In genomic region chr16:34834477-34834876, GRCm38 (mm10) we compare ENCODE assay signal across 21 mouse cellular contexts.
DNase-seq lines count a peak whose midpoint lies in the region; ATAC-seq and TF ChIP-seq lines count a peak whose summit lies in the region.
"Had no signal": no experiment of that assay in that cellular context is flagged by ENCODE, and none has a peak within 500 bp of the region (broad histone marks: within the 10 kb centered on the region; RNA-seq: fewer than 3 reads in every experiment).

No protein-coding gene starts in this region.

- no peaks in the 10 kb centered on the region for H3K9me3 ChIP-seq in lung, postnatal 0 days (ENCODE audit: low read length)
- H3K9me3 ChIP-seq in limb, embryonic 14.5 days (ENCODE audit: control insufficient read depth, low read length), result no peaks in the 10 kb centered on the region
- H3K9me3 ChIP-seq: forebrain, embryonic 12.5 days; forebrain, embryonic 15.5 days; G1E; hindbrain, embryonic 12.5 days; hindbrain, embryonic 15.5 days had no signal

- no peak overlapping the region for H3K4me2 ChIP-seq in lung, postnatal 0 days (replicated peaks; ENCODE audit: low read depth, low read length)
- H3K4me2 ChIP-seq in limb, embryonic 14.5 days (replicated peaks; ENCODE audit: low read depth, low read length, severe bottlenecking), result no peak overlapping the region
- H3K4me2 ChIP-seq: forebrain, embryonic 12.5 days; forebrain, embryonic 15.5 days; heart, embryonic 11.5 days; hindbrain, embryonic 12.5 days; hindbrain, embryonic 15.5 days had no signal

- peak overlapping the region; percentile 16; the same call in 1 of the 2 replicates for H3K27ac ChIP-seq in gastrocnemius, adult 2 months
- H3K27ac ChIP-seq in lung, postnatal 0 days (ENCODE audit: low read length), result no peak overlapping the region
- H3K27ac ChIP-seq in limb, embryonic 14.5 days (replicated peaks; ENCODE audit: low read depth, low read length), result peak overlapping the region; percentile 48; the same call in 1 of the 2 replicates
- H3K27ac ChIP-seq: forebrain, embryonic 12.5 days; forebrain, embryonic 15.5 days; hindbrain, embryonic 12.5 days; hindbrain, embryonic 15.5 days had no signal

- peak; percentile 38; the same call in 1 of the 2 replicates for ATAC-seq in lung, postnatal 0 days
- peak; percentile 84 for ATAC-seq in limb, embryonic 14.5 days (ENCODE audit: low FRiP score, low read depth)
- ATAC-seq: forebrain, embryonic 15.5 days; Patski had no signal

- TF ChIP-seq EP300 in lung, postnatal 0 days (IDR thresholded peaks at IDR 0.05), result no peak

- H3K9ac ChIP-seq in lung, postnatal 0 days (replicated peaks; ENCODE audit: low read depth), result no peak overlapping the region
- H3K9ac ChIP-seq in limb, embryonic 14.5 days (ENCODE audit: low read depth, low read length, severe bottlenecking), result no peak overlapping the region
- H3K9ac ChIP-seq: forebrain, embryonic 12.5 days; forebrain, embryonic 15.5 days; hindbrain, embryonic 12.5 days; hindbrain, embryonic 15.5 days had no signal

- 42% methylated on average over 1 of the region's 1 CpGs for WGBS in lung, postnatal 0 days
- 14% methylated on average over 1 of the region's 1 CpGs for WGBS in limb, embryonic 14.5 days

- H3K27me3 ChIP-seq in lung, postnatal 0 days (replicated peaks; ENCODE audit: insufficient read depth, low read length), result no peaks in the 10 kb centered on the region
- H3K27me3 ChIP-seq in limb, embryonic 14.5 days (ENCODE audit: control insufficient read depth, insufficient read depth, low read length), result no peaks in the 10 kb centered on the region
- H3K27me3 ChIP-seq: forebrain, embryonic 12.5 days; forebrain, embryonic 15.5 days; hindbrain, embryonic 12.5 days; hindbrain, embryonic 15.5 days; Patski had no signal

- H3K36me3 ChIP-seq in lung, postnatal 0 days (ENCODE audit: insufficient read depth, low read length), result no peaks in the 10 kb centered on the region
- H3K36me3 ChIP-seq in limb, embryonic 14.5 days (ENCODE audit: control insufficient read depth, insufficient read depth, low read length), result no peaks in the 10 kb centered on the region
- H3K36me3 ChIP-seq: forebrain, embryonic 12.5 days; forebrain, embryonic 15.5 days; G1E; hindbrain, embryonic 12.5 days; hindbrain, embryonic 15.5 days had no signal

- no peak for DNase-seq in gastrocnemius, adult 2 months
- DNase-seq in gastrocnemius, adult 8-10 months (ENCODE audit: low spot score in 2 of 2), result no peak
- no peak for DNase-seq in lung, postnatal 0 days (ENCODE audit: low spot score)
- no peak for DNase-seq in lung, postnatal 14 days
- peak; percentile 64 for DNase-seq in limb, embryonic 14.5 days (ENCODE audit: low spot score)
- no peak for DNase-seq in embryo, embryonic 9.5 days (ENCODE audit: extremely low spot score)
- no peak for DNase-seq in urinary bladder, postnatal 4 days (ENCODE audit: low spot score in 2 of 2)
- DNase-seq: adrenal gland, postnatal 10 days; adrenal gland, postnatal 36 days; B cell, adult 2 months; cerebellum, adult 18-20 months; cerebellum, adult 9-10 months; heart, adult 11 months had no signal

- TF ChIP-seq POLR2A in limb, embryonic 14.5 days (IDR thresholded peaks at IDR 0.05; ENCODE audit: borderline replicate concordance, extremely low read depth, insufficient read depth, insufficient read length), result no peak

- peaks cover 2% of the 10 kb centered on the region; the same call in 1 of the 2 replicates for H3K4me1 ChIP-seq in lung, postnatal 0 days (ENCODE audit: insufficient read depth, low read depth, low read length)
- peaks cover 16% of the 10 kb centered on the region for H3K4me1 ChIP-seq in limb, embryonic 14.5 days (ENCODE audit: control insufficient read depth, insufficient read depth, low read length)
- H3K4me1 ChIP-seq: forebrain, embryonic 12.5 days; forebrain, embryonic 15.5 days; hindbrain, embryonic 12.5 days; hindbrain, embryonic 15.5 days had no signal

- TF ChIP-seq CTCF in gastrocnemius, adult 2 months (IDR thresholded peaks at IDR 0.05), result no peak
- no peak for TF ChIP-seq CTCF in lung, postnatal 0 days (IDR thresholded peaks at IDR 0.05)

- intact Hi-C loops in gastrocnemius, adult 2 months (cut with DNase I), result no loop called here

- no peak overlapping the region for H3K4me3 ChIP-seq in gastrocnemius, adult 2 months
- H3K4me3 ChIP-seq in lung, postnatal 0 days (ENCODE audit: low read depth, low read length), result no peak overlapping the region
- no peak overlapping the region for H3K4me3 ChIP-seq in limb, embryonic 14.5 days (replicated peaks; ENCODE audit: low read length)
- H3K4me3 ChIP-seq: erythroblast, embryonic 14.5 days; forebrain, embryonic 12.5 days; forebrain, embryonic 15.5 days; hindbrain, embryonic 12.5 days; hindbrain, embryonic 15.5 days had no signal
